Mouse (Mus musculus) liver, embryonic 12.5 days (tissue): ENCODE results near the gene Ubl7. TPM values are rescaled to one million over a fixed set of nuclear protein-coding genes. Genes with fewer than 3 reads are reported as not detected.
A peak's percentile ranks its signal among the peaks of the same experiment; 100 is the strongest.
"Not testable (repeated sequence)": the region's sequence is repeated elsewhere in the genome, so short reads cannot be mapped to it uniquely, and the experiment has no call there.

Experiments
- ATAC-seq: fragments of 200-750 bp; cut with Nextera tagmentation; 2 replicates; pipeline ENCODE4 v1.8.0; 2017; ENCODE audit warnings: moderate number of reproducible peaks, mild to moderate bottlenecking, moderate library complexity
- H3K27ac ChIP-seq: fragments of 300-500 bp; sonication (generic); 2 replicates; pipeline ENCODE4 v1.5.1; 2016; ENCODE audit warnings: mild to moderate bottlenecking
- H3K27me3 ChIP-seq: fragments of 300-500 bp; sonication (generic); replicated peaks from 2 replicates; pipeline ENCODE4 v1.6.1; 2016; ENCODE audit warnings: mild to moderate bottlenecking, moderate library complexity
- H3K36me3 ChIP-seq: fragments of 300-500 bp; sonication (generic); 2 replicates; pipeline ENCODE4 v1.6.1; 2016; ENCODE audit warnings: mild to moderate bottlenecking, moderate library complexity
- H3K4me1 ChIP-seq: fragments of 300-500 bp; sonication (generic); 2 replicates; pipeline ENCODE4 v1.6.1; 2016
- H3K4me2 ChIP-seq: fragments of 300-500 bp; sonication (generic); 2 replicates; pipeline ENCODE4 v1.6.1; 2016; ENCODE audit warnings: mild to moderate bottlenecking, moderate library complexity
- H3K4me3 ChIP-seq: fragments of 300-500 bp; sonication (generic); 2 replicates; pipeline ENCODE4 v1.5.1; 2016; ENCODE audit warnings: mild to moderate bottlenecking, moderate library complexity
- H3K9ac ChIP-seq: fragments of 300-500 bp; sonication (generic); 2 replicates; pipeline ENCODE4 v1.6.1; 2016; ENCODE audit warnings: mild to moderate bottlenecking, moderate library complexity
- H3K9me3 ChIP-seq: fragments of 300-500 bp; sonication (generic); replicated peaks from 2 replicates; pipeline ENCODE4 v1.6.1; 2016; ENCODE audit warnings: mild to moderate bottlenecking, moderate library complexity
- WGBS: fragments of 180-500 bp; shearing (Covaris S2); methylation state at CpG from one replicate; pipeline ENCODE4 v1.1.7; 2016; ENCODE audit not compliant: insufficient replicate concordance; 5-methylcytosine and 5-hydroxymethylcytosine counted together
- polyA plus RNA-seq: library from polyadenylated mRNA; unstranded; fragments of >200 nt; fragmentation: Nextera tagmentation; extraction: Ambion mirVana; gene quantifications from 2 replicates; pipeline ENCODE4 v1.2.1, GENCODE M21; 2016

Ubl7 gene
- polyA plus RNA-seq, 1 experiment from 2014 or later, result 69.3 TPM

DNA sequence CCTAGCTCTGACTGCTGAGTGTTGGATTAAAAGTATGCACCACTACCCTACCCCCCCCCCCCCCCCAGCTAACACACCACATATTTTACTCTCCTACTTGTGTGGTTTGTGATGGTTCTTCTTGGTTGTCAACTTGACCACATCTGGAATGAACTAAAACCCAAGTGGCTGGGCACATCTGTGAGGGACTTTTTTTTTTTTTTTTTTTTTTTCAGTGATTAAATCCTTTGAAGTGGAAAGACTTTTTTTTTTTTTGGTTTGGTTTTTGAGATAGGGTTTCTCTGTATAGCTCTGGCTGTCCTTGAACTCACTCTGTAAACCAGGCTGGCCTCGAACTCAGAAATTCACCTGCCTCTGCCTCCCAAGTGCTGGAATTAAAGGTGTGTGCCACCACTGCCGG lies 29.0 kb upstream of the Ubl7 start:
- not testable (repeated sequence) for H3K9ac ChIP-seq, H3K4me2 ChIP-seq, H3K36me3 ChIP-seq, H3K27ac ChIP-seq, H3K4me3 ChIP-seq, ATAC-seq, H3K9me3 ChIP-seq, H3K27me3 ChIP-seq, H3K4me1 ChIP-seq
- 66% methylated on average over 2 of the region's 2 CpGs for WGBS

DNA sequence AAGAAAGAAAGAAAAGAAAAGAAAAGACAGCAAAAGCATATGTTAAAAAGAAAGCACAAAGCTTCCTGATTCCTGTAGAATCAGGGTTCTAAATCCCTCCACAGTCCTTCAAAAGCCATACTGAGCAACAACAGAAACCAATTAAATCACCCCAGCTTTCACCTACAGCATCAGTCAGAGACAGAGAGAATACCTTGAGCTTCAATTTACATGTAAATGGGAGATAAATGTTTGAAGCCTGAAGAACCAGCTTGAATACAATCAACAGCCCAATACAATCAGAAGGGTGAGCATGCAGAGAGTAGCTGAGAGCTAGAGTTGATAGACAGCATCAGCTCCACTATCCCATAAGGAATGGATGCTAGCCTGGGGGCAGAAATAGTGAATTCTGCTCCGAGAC lies 27.4 kb upstream of the Ubl7 start:
- Histone ChIP-seq H3K27ac (no peak overlapping the region), H3K4me2 (no peak overlapping the region), H3K36me3 (no peaks in the 10 kb centered on the region), H3K27me3 (0 out of 2 replicates have a peak, but pooled peaks cover 5% of the 10 kb centered on the region), H3K4me3 (no peak overlapping the region), H3K9ac (no peak overlapping the region), H3K4me1 (0 out of 2 replicates have a peak, but pooled peaks cover 4% of the 10 kb centered on the region), H3K9me3 (no peaks in the 10 kb centered on the region)
- ATAC-seq, result no peak
- 50% methylated on average over 1 of the region's 1 CpGs for WGBS

DNA sequence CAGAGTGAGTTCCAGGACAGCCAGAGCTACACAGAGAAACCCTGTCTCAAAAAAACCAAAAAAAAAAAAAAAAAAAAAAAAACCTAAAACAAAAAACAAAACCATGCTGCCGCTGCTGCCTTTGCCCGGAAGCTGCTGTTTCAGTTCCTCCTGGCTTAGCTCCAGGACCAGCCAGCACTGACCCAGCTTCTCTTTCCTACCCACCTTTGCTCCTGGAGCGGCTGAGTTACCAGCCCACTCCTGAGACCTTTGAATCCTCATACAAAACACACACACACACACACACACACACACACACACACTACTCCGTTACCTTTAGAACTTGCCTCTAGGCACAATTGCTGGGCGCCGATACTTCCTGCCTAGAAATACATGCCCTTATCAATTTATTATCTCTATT lies 22.7 kb upstream of the Ubl7 start:
- 51% methylated on average over 6 of the region's 6 CpGs for WGBS
- ATAC-seq, result no peak
- 0 out of 2 replicates have a peak, but pooled peaks cover 5% of the 10 kb centered on the region for H3K4me1 ChIP-seq
- H3K4me3 ChIP-seq, result no peak overlapping the region
- H3K27ac ChIP-seq, result no peak overlapping the region
- no peak overlapping the region for H3K9ac ChIP-seq
- H3K27me3 ChIP-seq, result 0 out of 2 replicates have a peak, but pooled peaks cover 8% of the 10 kb centered on the region
- H3K36me3 ChIP-seq, result no peaks in the 10 kb centered on the region
- H3K4me2 ChIP-seq, result no peak overlapping the region
- no peaks in the 10 kb centered on the region for H3K9me3 ChIP-seq

DNA sequence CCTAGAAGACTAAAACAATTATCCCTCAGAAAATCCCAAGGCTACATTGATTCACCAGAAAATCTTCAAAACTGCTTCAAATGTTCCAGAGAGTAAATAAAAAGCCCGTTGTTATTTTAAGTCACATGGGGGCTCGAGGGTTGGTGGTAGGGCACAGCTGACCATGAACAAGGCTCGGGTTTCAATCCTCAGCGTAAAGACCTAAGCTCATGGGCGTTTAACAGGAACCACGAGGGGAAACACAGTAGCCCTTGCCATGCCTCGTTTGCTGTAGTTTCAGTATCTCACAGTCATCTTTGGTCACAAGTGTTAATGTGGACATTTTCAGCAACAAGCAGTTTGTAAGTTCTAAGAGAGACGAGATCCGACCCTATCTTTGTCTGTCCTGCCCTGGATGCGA lies 10.3 kb upstream of the Ubl7 start:
- H3K4me3 ChIP-seq, result no peak overlapping the region
- no peaks in the 10 kb centered on the region for H3K36me3 ChIP-seq
- WGBS, result 37% methylated on average over 10 of the region's 10 CpGs
- ATAC-seq, result no peak
- H3K4me2 ChIP-seq, result no peak overlapping the region
- H3K27me3 ChIP-seq, result no peaks in the 10 kb centered on the region
- H3K9me3 ChIP-seq, result no peaks in the 10 kb centered on the region
- no peak overlapping the region for H3K9ac ChIP-seq
- no peak overlapping the region for H3K27ac ChIP-seq
- H3K4me1 ChIP-seq, result no peaks in the 10 kb centered on the region

DNA sequence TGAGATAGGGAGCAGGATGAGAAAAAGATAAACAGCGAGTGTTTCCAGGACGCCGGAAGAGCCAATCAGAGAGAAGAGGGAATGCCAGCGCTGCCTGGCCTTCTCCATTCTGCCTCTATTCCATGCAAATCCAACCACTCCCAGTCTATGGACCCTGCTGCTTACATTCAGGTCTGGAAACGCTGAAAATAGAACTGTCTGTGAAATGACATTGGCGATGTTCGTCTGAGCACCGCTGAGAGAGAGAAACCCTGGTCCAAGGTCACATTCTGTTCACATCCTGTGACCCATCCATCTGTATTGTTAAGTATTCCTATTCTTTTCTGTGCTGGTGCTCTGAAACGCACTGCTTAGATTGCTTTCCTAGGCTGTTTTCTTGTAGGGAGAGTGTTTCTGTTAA lies 9.6 kb upstream of the Ubl7 start:
- no peaks in the 10 kb centered on the region for H3K36me3 ChIP-seq
- WGBS, result 37% methylated on average over 9 of the region's 9 CpGs
- no peak overlapping the region for H3K27ac ChIP-seq
- no peaks in the 10 kb centered on the region for H3K4me1 ChIP-seq
- H3K27me3 ChIP-seq, result no peaks in the 10 kb centered on the region
- H3K4me2 ChIP-seq, result peak overlapping the region; percentile 11
- no peak overlapping the region for H3K4me3 ChIP-seq
- H3K9me3 ChIP-seq, result no peaks in the 10 kb centered on the region
- ATAC-seq, result no peak
- H3K9ac ChIP-seq, result no peak overlapping the region

DNA sequence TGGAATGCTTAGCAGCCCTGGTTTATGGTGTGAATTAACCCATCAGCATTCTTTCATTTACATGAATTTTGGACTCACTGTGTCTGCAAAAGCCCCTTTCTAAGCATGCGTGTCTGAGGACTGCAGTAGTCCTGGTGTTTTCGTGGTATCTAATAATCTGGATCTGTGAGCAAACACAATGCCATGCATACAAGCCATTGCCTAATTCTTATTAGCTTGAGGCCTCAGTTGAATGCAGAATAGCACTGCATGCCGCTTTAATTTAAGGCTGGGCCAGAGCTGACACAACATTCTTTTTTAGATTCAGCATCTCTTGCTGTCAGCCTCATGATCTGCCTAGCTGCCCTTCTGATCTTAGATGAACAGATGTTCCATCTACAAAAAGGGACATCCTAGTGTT lies 9.2 kb upstream of the Ubl7 start:
- Histone ChIP-seq H3K9me3 (no peaks in the 10 kb centered on the region), H3K4me2 (peak overlapping the region; percentile 11; the same call in 1 of the 2 replicates), H3K4me1 (no peaks in the 10 kb centered on the region), H3K36me3 (no peaks in the 10 kb centered on the region), H3K27me3 (no peaks in the 10 kb centered on the region), H3K27ac (no peak overlapping the region), H3K9ac (no peak overlapping the region), H3K4me3 (no peak overlapping the region)
- 68% methylated on average over 3 of the region's 3 CpGs for WGBS
- no peak for ATAC-seq

DNA sequence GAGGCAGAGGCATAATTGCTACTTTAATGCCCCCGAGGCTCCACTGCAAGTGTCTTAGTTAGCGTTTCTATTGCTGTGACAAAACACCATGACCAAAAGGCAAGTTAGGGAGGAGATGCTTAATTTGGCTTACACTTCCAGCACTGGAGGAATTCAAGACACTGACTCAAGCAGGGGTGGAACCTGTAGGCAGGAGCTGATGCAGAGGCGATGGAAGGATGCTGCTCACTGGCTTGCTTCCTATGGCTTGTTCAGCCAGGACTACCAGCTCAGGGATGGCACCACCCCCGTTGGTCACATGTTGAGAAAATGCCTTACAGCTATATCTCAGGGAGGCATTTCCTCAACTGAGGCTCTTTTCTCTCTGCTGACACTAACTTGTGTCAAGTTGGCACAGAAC lies 8.6 kb upstream of the Ubl7 start:
- no peak overlapping the region for H3K4me2 ChIP-seq
- H3K9me3 ChIP-seq, result no peaks in the 10 kb centered on the region
- no peak for ATAC-seq
- H3K27me3 ChIP-seq, result no peaks in the 10 kb centered on the region
- no peak overlapping the region for H3K4me3 ChIP-seq
- WGBS, result 63% methylated on average over 4 of the region's 4 CpGs
- H3K36me3 ChIP-seq, result no peaks in the 10 kb centered on the region
- no peaks in the 10 kb centered on the region for H3K4me1 ChIP-seq
- no peak overlapping the region for H3K27ac ChIP-seq
- no peak overlapping the region for H3K9ac ChIP-seq

DNA sequence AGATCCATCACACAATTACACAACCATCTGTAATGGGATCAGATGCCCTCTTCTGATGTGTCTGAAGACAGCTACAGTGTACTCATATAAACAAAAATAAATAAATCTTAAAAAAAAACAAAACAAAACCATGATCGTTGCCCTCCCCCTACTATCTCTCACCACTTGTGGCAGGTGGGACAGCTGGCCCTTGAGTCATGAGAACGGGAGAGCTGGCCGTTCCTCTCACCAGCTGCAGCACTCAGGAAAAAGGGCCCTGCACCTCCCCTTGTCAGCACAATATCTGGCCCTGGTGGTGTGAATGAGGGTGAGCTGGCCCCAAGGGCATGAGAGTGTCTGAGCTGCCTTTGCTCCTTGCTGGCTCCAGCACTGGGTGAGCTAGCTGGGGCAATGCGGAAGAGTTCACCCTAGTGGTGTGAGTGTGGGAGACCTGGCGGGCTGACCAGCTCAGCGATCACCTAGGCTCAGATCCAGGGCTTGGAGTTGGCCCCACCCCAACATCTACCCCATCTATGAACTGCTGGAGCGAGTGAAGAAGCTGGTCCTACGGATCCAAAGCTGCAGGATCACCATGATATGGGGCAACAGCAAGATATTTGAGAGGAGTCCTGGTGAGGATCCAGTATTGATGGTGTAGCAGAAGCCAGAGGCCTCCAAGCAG lies 7.1 kb upstream of the Ubl7 start:
- no peaks in the 10 kb centered on the region for H3K9me3 ChIP-seq
- H3K36me3 ChIP-seq, result no peaks in the 10 kb centered on the region
- no peak overlapping the region for H3K27ac ChIP-seq
- no peaks in the 10 kb centered on the region for H3K27me3 ChIP-seq
- H3K9ac ChIP-seq, result no peak overlapping the region
- no peak overlapping the region for H3K4me3 ChIP-seq
- no peak overlapping the region for H3K4me2 ChIP-seq
- no peak for ATAC-seq
- H3K4me1 ChIP-seq, result no peaks in the 10 kb centered on the region
- 61% methylated on average over 8 of the region's 8 CpGs for WGBS

DNA sequence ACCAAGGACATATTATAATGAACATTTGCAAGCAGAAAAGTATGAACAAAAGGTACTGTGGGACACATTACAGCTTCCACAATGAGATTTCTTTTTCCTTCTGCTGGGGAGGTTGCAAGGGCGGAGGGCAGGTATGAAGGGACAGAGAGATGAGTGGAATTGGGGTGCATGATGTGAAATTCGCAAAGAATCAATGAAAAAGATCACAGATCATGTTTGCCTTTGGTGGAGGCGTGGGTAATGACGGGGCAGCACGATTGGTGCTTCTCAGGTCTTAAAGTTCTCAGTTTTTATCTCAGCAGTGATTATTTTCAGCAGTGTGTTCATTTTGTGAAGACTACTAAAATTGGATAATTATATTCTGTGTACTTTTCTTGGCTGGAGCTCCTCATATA lies 6.5 kb upstream of the Ubl7 start:
- Histone ChIP-seq H3K9me3 (no peaks in the 10 kb centered on the region), H3K36me3 (no peaks in the 10 kb centered on the region), H3K4me2 (no peak overlapping the region), H3K27ac (no peak overlapping the region), H3K4me1 (no peaks in the 10 kb centered on the region), H3K9ac (no peak overlapping the region), H3K27me3 (no peaks in the 10 kb centered on the region), H3K4me3 (no peak overlapping the region)
- no peak for ATAC-seq
- 61% methylated on average over 5 of the region's 5 CpGs for WGBS

DNA sequence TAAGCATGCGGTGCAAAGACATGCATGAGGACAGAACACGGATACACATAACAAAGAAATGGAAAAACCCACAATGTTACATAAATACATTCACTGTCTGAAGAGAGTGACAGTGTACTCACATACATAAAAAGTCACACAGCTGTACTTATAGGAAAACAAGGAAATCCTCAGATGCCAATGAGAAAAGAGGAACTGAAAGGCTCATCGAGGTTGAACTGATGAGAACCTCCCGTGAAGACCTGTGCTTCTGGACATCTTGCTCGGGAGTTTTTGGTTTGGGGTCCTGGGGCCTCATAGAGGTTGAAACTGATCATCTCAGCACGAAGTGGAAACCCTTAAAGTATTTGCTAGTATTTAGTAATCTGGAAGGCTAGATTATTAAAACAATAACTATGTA lies 3.6 kb upstream of the Ubl7 start:
- H3K4me3 ChIP-seq, result no peak overlapping the region
- H3K27me3 ChIP-seq, result no peaks in the 10 kb centered on the region
- no peak overlapping the region for H3K27ac ChIP-seq
- H3K9me3 ChIP-seq, result no peaks in the 10 kb centered on the region
- no peak for ATAC-seq
- H3K36me3 ChIP-seq, result no peaks in the 10 kb centered on the region
- no peak overlapping the region for H3K4me2 ChIP-seq
- peaks cover 19% of the 10 kb centered on the region for H3K4me1 ChIP-seq
- no peak overlapping the region for H3K9ac ChIP-seq
- WGBS, result 41% methylated on average over 6 of the region's 6 CpGs

DNA sequence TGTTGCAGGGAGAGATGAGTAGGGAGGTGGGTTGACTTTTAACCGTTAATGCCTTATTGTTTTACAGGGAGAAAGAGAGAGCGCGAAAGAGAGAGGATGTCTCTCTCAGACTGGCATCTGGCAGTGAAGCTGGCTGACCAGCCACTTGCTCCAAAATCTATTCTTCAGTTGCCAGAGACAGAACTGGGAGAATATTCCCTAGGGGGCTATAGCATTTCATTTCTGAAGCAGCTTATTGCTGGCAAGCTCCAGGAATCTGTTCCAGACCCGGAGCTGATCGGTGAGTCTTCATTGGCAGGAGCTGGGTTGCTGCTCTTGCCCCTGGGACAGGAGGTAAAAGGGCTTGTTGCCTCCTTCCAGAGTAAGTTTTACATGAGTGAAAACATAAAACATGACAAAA lies 1.8 kb downstream of the Ubl7 start:
- Histone ChIP-seq H3K36me3 (peaks cover 17% of the 10 kb centered on the region), H3K9me3 (no peaks in the 10 kb centered on the region), H3K9ac (no peak overlapping the region; the same call in 1 of the 2 replicates), H3K4me2 (no peak overlapping the region), H3K4me1 (peaks cover 26% of the 10 kb centered on the region), H3K27ac (no peak overlapping the region), H3K27me3 (no peaks in the 10 kb centered on the region), H3K4me3 (no peak overlapping the region)
- no peak for ATAC-seq
- WGBS, result 93% methylated on average over 5 of the region's 5 CpGs

DNA sequence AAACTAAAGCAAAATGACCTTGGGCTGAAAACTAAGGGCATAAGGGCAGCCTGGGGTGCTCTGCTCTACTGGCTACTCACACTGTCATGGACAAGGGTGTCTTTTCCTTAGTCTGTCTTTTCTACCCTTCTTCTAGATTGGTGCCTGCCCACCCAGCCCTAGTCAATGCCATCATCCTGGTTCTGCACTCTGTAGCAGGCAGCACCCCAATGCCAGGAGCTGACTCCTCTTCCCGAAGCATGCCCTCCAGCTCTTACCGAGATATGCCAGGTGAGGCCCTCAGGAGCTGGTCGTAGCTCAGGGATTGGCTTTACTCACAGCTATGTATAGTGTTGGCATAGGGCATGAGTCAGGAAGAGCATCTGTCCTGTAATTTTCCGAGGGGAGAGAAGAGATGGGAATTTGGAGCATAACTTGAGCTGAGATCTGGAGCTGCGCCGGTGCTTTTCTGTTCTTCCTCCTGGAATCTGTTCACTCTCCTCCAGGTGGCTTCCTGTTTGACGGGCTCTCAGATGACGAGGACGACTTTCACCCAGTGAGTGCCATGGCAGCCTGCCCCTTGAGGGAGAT lies 10.8 kb downstream of the Ubl7 start:
- H3K4me1 ChIP-seq, result no peaks in the 10 kb centered on the region
- H3K4me3 ChIP-seq, result no peak overlapping the region
- no peaks in the 10 kb centered on the region for H3K27me3 ChIP-seq
- no peak overlapping the region for H3K4me2 ChIP-seq
- H3K27ac ChIP-seq, result no peak overlapping the region
- no peaks in the 10 kb centered on the region for H3K9me3 ChIP-seq
- H3K9ac ChIP-seq, result no peak overlapping the region
- no peak for ATAC-seq
- WGBS, result 88% methylated on average over 9 of the region's 9 CpGs
- H3K36me3 ChIP-seq, result peaks cover 85% of the 10 kb centered on the region

DNA sequence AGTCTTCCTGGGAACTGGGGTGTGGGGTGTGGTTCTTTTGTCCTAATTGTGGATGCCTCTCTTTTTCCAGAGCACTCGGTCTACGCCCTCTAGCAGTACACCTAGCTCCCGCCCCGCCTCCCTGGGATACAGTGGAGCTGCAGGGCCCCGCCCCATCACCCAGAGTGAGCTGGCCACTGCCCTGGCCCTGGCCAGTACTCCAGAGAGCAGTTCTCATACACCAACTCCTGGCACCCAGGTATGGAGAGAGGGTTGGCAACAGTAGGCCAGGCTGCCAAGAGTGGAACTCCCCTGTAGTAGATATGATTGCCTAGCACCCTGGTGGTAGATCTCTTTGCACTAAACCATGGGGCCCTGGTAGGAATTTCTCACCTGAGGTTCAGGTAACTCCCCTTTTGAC lies 11.6 kb downstream of the Ubl7 start:
- Histone ChIP-seq H3K27ac (no peak overlapping the region), H3K9me3 (no peaks in the 10 kb centered on the region), H3K27me3 (no peaks in the 10 kb centered on the region), H3K4me2 (no peak overlapping the region), H3K36me3 (peaks cover 92% of the 10 kb centered on the region), H3K4me1 (no peaks in the 10 kb centered on the region), H3K9ac (no peak overlapping the region), H3K4me3 (no peak overlapping the region)
- no peak for ATAC-seq
- WGBS, result 84% methylated on average over 5 of the region's 5 CpGs
